ENCODE assay signal across 10 mouse cellular contexts in the genomic region with DNA sequence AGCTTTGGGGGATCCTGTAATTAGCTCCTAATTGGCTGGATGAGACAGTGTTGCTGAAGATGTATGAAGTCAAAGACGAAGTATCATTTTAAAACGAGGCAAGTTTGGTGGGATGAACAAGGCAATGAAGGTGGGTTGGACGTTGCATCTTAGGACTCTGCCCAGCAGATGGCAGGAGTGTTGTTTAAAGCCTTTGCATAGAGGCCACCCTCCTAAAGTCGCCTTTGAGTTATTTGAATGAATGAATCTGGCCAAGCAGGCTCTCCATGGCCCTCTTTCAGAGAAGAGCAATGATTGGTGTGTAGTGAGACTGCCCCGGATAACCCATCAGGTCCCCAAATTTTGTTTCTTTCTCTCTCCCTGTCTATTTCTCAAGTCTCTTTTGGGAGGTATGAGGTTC.
DNase-seq lines count a peak whose midpoint lies in the region.
"Had no signal": no experiment of that assay in that cellular context is flagged by ENCODE, and none has a peak within 500 bp of the region (broad histone marks: within the 10 kb centered on the region; RNA-seq: fewer than 3 reads in every experiment).

No protein-coding gene starts in this region.

- peak; percentile 14 to 32 for DNase-seq in cerebellum, postnatal 14 days
- no peak for DNase-seq in cerebellum, postnatal 25 days
- peak; percentile 29 for DNase-seq in kidney, postnatal 10 days
- no peak for DNase-seq in kidney, adult 8-10 months
- DNase-seq in right cerebral cortex, postnatal 14 days, result peak; percentile 11
- no peak for DNase-seq in right cerebral cortex, postnatal 4 days
- DNase-seq in retina, embryonic 14.5 days (ENCODE audit: low spot score), result peak; percentile 66
- DNase-seq in gastrocnemius, adult 8-10 months (ENCODE audit: low spot score in 2 of 2), result no peak
- DNase-seq: adrenal gland, adult 2 months; heart, postnatal 36 days had no signal

Comparison
In these comparisons a context has a peak if more than half of its experiments do, and no peak if none do; other contexts are left out.
1. DNase-seq: peak in cerebellum, postnatal 14 days (2 of 2), kidney, postnatal 10 days (single experiment), right cerebral cortex, postnatal 14 days (single experiment) and retina, embryonic 14.5 days (single experiment); none in cerebellum, postnatal 25 days (0 of 2), kidney, adult 8-10 months (0 of 2), right cerebral cortex, postnatal 4 days (single experiment) and gastrocnemius, adult 8-10 months (0 of 2).